Mouse (Mus musculus) splenic B cell, adult 2 months (primary cell): ENCODE results near the gene Il18bp.

Experiments
- DNase-seq: peaks from one replicate; pipeline ENCODE4 v3.0.0-alpha.2; 2011; ENCODE audit warnings: low read depth, low spot score
- H3K27me3 ChIP-seq: 2 replicates; pipeline ENCODE4 v1.6.1; 2012; ENCODE audit warnings: mild to moderate bottlenecking, low read length, moderate library complexity, mixed read lengths; ENCODE audit not compliant: control insufficient read depth, poor library complexity, insufficient read depth, severe bottlenecking
- H3K36me3 ChIP-seq: 2 replicates; pipeline ENCODE4 v1.6.1; 2012; ENCODE audit warnings: mild to moderate bottlenecking, low read length, moderate library complexity, mixed read lengths; ENCODE audit not compliant: control insufficient read depth, poor library complexity, insufficient read depth, severe bottlenecking

Il18bp gene

GRCm38 (mm10) chr7:101974505-101974904 is 44.0 kb downstream of the Il18bp start:
- Histone ChIP-seq H3K36me3 (no peaks in the 10 kb centered on the region), H3K27me3 (no peaks in the 10 kb centered on the region)
- no peak for DNase-seq

- Histone ChIP-seq H3K27me3 (no peaks in the 10 kb centered on the region), H3K36me3 (no peaks in the 10 kb centered on the region)
- DNase-seq: no peak
Measured at GRCm38 (mm10) chr7:101973730-101974129, 44.8 kb downstream of the Il18bp start.

GRCm38 (mm10) chr7:101971721-101972120 is 46.8 kb downstream of the Il18bp start:
- no peaks in the 10 kb centered on the region for H3K27me3 ChIP-seq
- no peaks in the 10 kb centered on the region for H3K36me3 ChIP-seq
- DNase-seq: no peak

- Histone ChIP-seq H3K36me3 (no peaks in the 10 kb centered on the region), H3K27me3 (no peaks in the 10 kb centered on the region)
- DNase-seq: peak; percentile 70
Measured at GRCm38 (mm10) chr7:101970821-101971461, 47.5 kb downstream of the Il18bp start.

GRCm38 (mm10) chr7:101970429-101970775 is 48.1 kb downstream of the Il18bp start:
- no peaks in the 10 kb centered on the region for H3K27me3 ChIP-seq
- peak; percentile 88 for DNase-seq
- no peaks in the 10 kb centered on the region for H3K36me3 ChIP-seq

- peak; percentile 77 for DNase-seq
- no peaks in the 10 kb centered on the region for H3K27me3 ChIP-seq
- no peaks in the 10 kb centered on the region for H3K36me3 ChIP-seq
Measured at GRCm38 (mm10) chr7:101969694-101970428, 48.6 kb downstream of the Il18bp start.

- H3K36me3 ChIP-seq: no peaks in the 10 kb centered on the region
- no peaks in the 10 kb centered on the region for H3K27me3 ChIP-seq
- DNase-seq: no peak
Measured at GRCm38 (mm10) chr7:101968751-101969150, 49.7 kb downstream of the Il18bp start.

GRCm38 (mm10) chr7:101967256-101967655 is 51.2 kb downstream of the Il18bp start:
- DNase-seq: no peak
- H3K27me3 ChIP-seq: no peaks in the 10 kb centered on the region
- no peaks in the 10 kb centered on the region for H3K36me3 ChIP-seq

GRCm38 (mm10) chr7:101965606-101966005 is 52.9 kb downstream of the Il18bp start:
- Histone ChIP-seq H3K36me3 (no peaks in the 10 kb centered on the region), H3K27me3 (no peaks in the 10 kb centered on the region)
- DNase-seq: no peak
